Mouse (Mus musculus) embryonic stem cell, embryonic (primary cell): ENCODE measurements around the gene Mrps23.

Experiments used
- CTCF ChIA-PET, 4 experiments: fragments of 300-600 bp in 2 of 4; fragments of 350-600 bp in 2 of 4; sonication (Branson Sonifier 250); formaldehyde crosslinking; loops; one replicate each; lab custom pipeline; 2022; ENCODE audit warnings: inconsistent platforms in 2 of 4; lab: Charles Lee
- POLR2A ChIA-PET, 4 experiments: fragments of 300-600 bp in 2 of 4; fragments of 350-600 bp in 2 of 4; sonication (Branson Sonifier 250); formaldehyde crosslinking; loops; one replicate each; lab custom pipeline; 2022; ENCODE audit warnings: antibody characterized with exemption in 4 of 4, inconsistent platforms in 1 of 4; lab: Charles Lee

The Mrps23 gene

DNA sequence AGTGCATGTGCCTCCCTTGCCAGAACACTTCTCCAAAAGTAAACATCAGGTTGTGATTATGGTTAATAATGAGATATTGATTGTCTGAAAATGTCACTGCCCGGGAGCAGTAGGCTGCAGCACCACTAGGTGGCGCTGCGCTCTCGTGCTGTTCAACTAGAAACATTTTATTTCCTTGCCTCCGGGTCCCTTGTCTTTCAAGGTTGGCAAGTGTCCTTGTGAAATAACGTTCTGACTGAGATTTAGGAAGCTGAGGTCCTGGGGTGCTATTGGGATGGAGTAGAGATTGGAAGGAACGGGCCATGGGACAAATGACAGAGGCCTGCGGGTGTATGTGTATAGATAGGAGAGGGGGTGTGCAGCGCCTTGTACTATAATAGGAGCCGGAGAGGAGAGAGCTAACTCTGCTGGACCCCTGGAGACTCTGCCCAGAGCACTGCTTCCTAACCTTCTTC lies 12.1 kb downstream of the Mrps23 start:
- ChIA-PET CTCF (interaction anchor here (0.6 to 4.5 kb wide), 29 partner anchors 10 to 606 kb away, joined by 3 to 21 read pairs (median 3); partner anchors contain the start of gene Mrps23 (in 1 of the 4)), POLR2A (interaction anchor here in 3 of 4 experiments (1.4 to 2.5 kb wide), 5 partner anchors 19 to 614 kb away, joined by 4 to 8 read pairs (median 6); no protein-coding TSS in a partner anchor)

DNA sequence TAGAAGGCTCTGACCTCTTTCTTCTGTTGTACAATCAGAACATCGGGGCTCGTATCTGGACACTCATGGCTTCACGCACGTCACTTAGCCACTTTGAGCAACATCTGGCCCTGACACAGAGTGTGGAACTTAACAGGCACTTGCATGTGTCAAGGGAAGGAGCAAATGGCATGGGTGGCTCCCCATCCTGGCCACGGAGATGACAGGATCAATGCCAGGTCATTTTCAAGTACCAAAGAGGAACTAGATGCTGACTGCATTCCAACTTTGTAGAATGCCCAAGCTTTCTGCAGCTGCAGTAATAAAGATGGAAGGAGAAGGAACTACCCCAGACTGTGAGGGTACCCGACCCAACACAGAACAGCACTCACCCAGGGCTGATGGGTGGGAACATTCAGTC lies 14.0 kb downstream of the Mrps23 start:
- CTCF ChIA-PET: interaction anchor here in 2 of 4 experiments (0.6 to 1.3 kb wide), 3 partner anchors 23 to 40 kb away, joined by 3 to 4 read pairs (median 4); no protein-coding TSS in a partner anchor
- POLR2A ChIA-PET: interaction anchor here in 1 of 4 experiments (1.0 kb wide), 1 partner anchor 158 kb away, joined by 3 read pairs; no protein-coding TSS in a partner anchor

DNA sequence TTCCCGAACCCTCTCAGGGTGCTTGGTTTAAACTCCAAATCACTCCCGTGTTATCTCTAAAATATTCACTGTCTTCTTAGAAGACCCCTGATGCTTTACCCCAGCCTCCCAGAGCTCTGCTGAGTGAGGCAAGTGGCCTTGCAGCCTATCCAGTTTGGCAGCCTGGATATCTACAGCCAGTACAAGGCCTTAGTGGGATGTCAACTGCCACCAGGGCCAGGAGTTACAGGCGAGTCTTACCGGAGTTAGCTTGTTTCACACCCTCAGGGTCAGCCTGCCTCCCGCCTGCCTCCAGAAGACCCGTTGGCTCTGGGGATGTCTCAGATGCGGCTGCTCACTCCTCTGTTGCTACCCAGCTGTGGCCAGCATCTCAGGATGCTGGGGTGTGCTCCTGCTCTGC lies 14.4 kb downstream of the Mrps23 start:
- ChIA-PET POLR2A (interaction anchor here in 1 of 4 experiments (1.0 to 1.2 kb wide), 2 partner anchors 9 to 159 kb away, joined by 3 to 4 read pairs; no protein-coding TSS in a partner anchor), CTCF (interaction anchor here in 2 of 4 experiments (0.6 to 1.3 kb wide), 3 partner anchors 24 to 40 kb away, joined by 3 to 4 read pairs (median 4); no protein-coding TSS in a partner anchor)

DNA sequence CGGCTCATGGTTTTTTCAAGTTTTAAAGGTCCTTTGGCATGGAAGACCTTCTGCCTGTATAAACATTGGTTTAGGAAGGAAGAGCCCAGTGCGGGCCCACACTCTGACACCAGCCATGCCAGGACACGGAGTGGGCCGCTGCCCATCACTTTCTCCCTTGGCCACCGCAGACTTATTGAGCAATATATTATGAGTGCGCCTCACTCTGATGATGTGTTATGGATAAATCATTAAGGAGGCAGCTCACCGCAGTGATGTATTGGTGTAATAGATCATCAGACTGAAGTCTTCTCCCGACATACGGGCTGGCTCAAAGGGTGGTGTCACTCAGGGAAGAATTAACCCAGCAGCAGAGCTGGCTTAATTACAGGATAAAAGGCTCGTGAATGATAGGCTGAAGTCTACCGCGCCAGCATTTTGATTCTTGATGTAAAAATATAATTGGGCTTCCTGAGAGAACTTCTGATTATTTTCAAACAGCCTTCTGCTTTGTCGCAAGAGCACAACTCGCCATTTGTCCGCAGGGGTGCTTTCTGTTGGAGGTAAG lies 17.8 kb downstream of the Mrps23 start:
- ChIA-PET CTCF (interaction anchor here in 2 of 4 experiments (0.6 to 1.0 kb wide), 3 partner anchors 60 to 592 kb away, joined by 3 to 5 read pairs (median 5); no protein-coding TSS in a partner anchor), POLR2A (interaction anchor here in 2 of 4 experiments (0.7 to 1.4 kb wide), 2 partner anchors 17 to 236 kb away, joined by 3 read pairs; no protein-coding TSS in a partner anchor)

DNA sequence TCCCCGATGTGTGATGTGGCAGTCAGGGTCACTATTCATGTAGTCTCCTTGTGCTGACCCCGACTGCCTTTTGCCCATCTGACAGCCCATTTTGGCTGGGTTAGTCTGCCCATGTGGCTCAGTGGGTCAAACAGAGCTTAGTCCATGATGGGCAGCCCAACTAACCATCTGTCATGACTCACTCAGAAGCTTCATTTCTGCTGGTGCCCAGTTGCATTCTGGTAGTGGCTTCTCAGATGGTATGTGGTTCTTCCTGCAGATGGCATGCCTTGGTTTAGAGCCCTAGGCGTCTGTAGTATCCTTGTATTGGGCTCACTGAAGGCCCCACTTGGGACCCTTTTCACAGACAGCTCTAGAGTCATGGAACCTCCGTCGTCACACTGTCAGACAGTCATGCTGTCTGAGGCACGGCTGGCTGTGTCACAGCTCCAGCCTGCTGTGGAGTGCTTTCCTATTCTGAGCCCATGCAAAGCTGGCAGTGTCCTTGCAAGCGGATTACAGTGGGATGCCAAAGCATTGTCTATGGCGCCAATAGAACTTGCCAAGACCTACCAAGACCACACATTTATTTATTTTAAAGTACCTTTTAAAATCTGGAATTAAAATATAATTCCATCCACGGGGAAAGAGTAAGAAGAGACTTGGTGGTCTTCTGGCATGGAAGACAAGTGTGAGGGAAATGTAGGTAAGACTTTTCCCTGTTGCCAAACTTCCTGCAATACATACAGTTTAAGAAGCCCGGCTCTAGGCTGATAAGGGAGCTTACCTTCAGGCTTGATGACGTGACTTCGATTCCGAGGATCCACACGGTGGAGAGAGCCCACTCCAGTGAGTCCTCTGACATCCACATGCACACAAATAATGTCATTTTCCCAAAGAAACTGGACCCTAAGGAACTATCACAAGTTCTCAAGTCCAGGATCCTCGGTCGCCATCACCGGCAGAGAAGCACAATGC lies 23.1 kb downstream of the Mrps23 start:
- ChIA-PET POLR2A (interaction anchor here in 3 of 4 experiments (0.6 to 1.2 kb wide), 7 partner anchors 8 to 1487 kb away, joined by 3 to 8 read pairs (median 3); no protein-coding TSS in a partner anchor), CTCF (interaction anchor here (0.5 to 2.1 kb wide), 8 partner anchors 11 to 1251 kb away, joined by 3 to 6 read pairs (median 3); no protein-coding TSS in a partner anchor)

DNA sequence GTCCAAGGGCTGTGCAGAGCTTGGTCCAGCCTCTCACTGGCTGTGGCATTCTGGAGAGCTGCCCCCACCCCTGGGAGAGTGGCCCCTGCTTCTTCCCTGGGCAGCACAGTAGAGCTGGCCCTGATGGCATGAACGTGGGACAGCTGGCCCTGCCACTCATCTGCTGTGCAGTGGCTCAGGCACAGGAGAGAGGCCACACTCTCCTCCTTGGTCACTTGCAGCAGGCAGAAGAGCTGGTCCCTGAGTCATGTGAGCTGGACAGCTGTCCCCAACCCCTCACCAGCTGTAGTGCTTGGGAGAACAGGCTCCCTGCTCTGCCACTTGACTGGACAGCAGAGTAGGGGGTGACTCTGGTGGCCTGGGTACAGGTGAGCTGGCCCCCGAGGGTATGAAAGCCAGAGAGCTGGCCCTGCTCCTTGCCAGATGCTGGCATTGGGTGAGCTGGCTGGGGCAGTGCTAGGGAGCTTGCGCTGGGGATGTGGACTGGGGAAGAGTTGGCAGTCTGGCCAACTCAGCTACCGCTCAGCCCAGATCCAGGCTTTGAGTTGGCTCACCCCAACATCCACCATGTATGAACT lies 27.1 kb downstream of the Mrps23 start:
- CTCF ChIA-PET: interaction anchor here in 3 of 4 experiments (0.6 to 2.3 kb wide), 8 partner anchors 12 to 172 kb away, joined by 3 to 9 read pairs (median 3); no protein-coding TSS in a partner anchor
- POLR2A ChIA-PET: interaction anchor here in 3 of 4 experiments (0.6 to 2.5 kb wide), 7 partner anchors 10 to 263 kb away, joined by 3 to 7 read pairs (median 3); no protein-coding TSS in a partner anchor

DNA sequence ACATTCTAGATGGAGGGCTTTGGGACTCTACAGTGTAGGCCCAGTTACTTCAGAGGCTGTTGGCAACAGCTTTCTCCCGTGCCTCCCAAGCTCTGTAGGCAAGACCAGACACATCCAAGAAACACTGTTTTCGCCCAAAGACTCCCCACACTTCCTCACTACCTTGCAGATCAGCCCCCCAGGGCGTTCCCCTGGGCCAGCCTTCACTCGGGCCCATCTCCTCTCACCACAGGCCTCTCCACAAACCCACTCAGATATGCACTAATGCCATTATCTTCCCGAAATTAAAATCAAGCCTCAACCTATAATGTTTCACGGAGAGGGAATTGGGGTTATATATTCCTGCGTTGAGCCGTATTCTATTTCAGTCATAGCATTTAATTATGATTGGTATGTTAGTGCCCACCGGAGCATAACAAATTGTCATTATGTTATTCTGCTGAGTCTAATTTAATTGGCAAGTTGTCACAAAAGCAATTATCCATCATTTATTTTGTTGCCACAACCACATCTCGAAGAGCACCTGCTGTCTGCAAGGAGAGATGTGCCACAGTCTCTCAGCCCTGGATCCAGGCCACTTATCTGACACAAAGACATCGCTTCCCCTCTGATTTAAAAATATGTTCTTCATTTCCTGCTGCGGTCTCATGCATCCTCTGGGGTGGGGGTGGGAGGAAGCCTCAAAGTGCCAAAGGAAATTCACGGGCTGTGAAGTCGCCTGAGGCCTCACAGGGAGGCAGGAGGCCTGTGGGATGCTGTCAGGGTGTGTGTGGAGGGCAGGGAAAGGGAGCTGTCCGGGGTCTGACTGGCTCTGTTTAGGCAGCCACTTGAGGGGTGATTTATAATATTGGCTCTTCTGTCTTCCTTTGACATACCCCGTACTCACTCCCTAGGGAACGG lies 29.6 kb downstream of the Mrps23 start:
- ChIA-PET CTCF (interaction anchor here in 3 of 4 experiments (0.6 kb wide), 4 partner anchors 11 to 717 kb away, joined by 3 to 5 read pairs (median 4); partner anchors contain the start of gene Msi2 (in 1 of the 3)), POLR2A (interaction anchor here in 1 of 4 experiments (0.6 kb wide), 1 partner anchor 538 kb away, joined by 3 read pairs; no protein-coding TSS in a partner anchor)

DNA sequence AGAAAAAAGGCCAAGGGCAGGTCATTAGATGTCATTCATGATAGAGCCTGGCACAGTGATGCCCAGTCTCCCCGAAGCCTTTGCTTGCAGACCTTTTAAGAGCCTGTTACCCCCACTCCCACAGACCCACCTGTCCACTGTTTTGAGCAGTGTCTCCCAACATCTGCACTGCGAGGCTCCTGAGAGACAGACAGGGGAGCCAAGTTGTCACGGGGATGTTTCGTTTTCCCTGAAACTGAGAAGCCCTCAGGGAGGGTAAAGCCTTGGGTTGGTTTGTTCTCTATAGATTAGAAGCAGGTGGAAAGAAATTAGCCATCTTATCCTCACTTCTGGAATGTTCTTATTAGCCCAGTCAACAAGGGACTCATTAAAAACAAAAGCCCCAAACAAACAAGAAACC lies 30.6 kb downstream of the Mrps23 start:
- ChIA-PET POLR2A (interaction anchor here (0.6 to 1.9 kb wide), 75 partner anchors 8 to 913 kb away, joined by 3 to 13 read pairs (median 4); partner anchors contain the start of genes Srsf1 (in 3 of the 4) and Ccdc182 (in 1 of the 4)), CTCF (interaction anchor here (0.6 to 1.9 kb wide), 34 partner anchors 15 to 1198 kb away, joined by 3 to 21 read pairs (median 4); partner anchors contain the start of gene Msi2 (in 1 of the 4))

DNA sequence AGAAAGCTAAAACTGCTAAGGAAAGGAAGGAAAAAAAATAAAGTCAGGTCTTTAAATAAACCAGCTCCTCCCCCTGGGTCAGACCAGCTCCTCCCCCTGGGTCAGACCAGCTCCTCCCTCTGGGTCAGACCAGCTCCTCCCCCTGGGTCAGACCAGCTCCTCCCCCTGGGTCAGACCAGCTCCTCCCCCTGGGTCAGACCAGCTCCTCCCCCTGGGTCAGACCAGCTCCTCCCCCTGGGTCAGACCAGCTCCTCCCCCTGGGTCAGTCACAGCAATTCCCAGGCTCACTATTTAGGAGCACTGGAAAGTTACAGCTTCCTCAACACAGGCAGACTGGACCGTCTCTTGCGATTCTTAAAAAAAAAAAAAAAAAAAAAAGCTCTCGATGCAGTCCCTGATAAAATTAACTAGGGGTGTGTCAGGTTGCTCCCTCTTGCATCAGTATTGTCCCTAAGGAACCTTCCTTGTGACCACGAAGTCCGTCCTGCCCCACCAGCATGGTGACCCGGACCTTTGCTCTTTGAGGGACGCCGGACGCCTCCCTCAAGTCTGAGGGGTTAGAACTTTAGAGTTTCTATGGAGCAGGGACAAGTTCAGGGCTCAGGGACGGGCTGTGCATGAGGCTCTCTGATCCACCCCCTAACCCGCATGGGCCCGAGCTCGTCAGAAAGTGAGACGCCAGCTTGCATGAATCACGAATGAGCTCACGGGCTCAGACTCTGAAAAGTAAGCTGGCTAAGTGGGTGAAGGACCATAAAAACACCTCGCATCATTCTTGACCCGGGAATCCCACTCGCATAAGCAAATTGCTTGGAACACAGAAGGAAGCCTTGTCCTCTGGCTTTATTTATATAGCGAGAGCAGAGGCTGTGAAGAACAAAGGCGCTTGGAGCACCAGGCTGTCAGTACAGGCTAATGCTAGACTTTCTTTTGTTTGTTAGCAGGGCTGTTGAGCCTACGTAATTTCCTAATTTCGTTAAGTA lies 31.3 kb downstream of the Mrps23 start:
- ChIA-PET CTCF (interaction anchor here (0.6 to 1.9 kb wide), 35 partner anchors 15 to 1199 kb away, joined by 3 to 21 read pairs (median 4); no protein-coding TSS in a partner anchor), POLR2A (interaction anchor here (0.6 to 1.9 kb wide), 84 partner anchors 8 to 912 kb away, joined by 3 to 13 read pairs (median 4); partner anchors contain the start of genes Srsf1 (in 3 of the 4) and Ccdc182 (in 1 of the 4))

DNA sequence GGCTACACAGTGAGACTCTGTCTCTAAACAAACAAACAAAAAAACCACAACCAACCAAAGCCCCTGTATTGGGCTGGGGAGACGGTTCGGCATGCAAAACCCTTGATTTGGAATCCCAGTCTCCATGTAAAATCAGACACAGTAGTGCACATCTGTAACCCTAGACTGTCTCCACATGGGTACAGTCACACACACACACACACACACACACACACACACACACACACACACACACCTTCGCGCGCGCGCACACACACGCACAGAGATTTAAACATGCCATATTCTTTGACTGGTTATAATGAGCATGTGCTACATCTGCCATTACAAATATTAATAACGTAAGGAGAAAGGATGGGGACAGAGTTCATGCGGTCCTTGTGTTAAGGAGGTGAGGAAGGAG lies 36.1 kb downstream of the Mrps23 start:
- POLR2A ChIA-PET: interaction anchor here in 1 of 4 experiments (0.5 to 2.3 kb wide), 4 partner anchors 12 to 438 kb away, joined by 3 to 8 read pairs (median 4); partner anchors contain the start of gene Dynll2
- CTCF ChIA-PET: interaction anchor here in 3 of 4 experiments (0.7 to 1.9 kb wide), 4 partner anchors 12 to 591 kb away, joined by 3 to 12 read pairs (median 4); no protein-coding TSS in a partner anchor

DNA sequence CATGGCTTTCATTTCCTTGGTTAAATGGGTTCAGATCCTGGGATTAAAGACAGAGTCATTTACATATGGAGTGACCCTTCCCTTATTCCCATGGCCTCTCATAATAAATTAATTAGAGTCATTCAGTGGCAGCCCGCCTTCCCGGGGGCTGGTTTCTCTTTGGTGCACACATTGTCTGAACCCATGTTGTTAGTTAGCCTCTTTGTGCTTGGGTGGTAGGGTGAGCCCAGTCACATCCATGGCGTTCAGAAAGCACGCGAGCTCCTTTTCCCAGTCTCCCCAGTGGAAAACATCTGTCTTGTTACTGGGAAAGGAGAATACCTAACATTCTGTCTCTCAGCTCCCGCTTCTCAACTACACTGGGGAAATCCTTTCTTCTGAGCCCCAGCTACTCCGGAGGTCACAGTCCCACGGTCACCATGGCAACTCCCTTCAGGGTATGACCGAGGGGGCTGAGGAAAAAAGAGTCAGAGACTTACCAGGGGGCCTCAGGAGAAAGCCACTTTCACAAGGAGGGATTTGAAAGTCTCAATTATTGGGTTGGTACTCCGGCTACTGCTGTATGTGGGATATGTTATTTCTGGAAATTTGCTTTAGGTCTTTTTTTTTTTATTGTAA lies 36.7 kb downstream of the Mrps23 start:
- ChIA-PET POLR2A (interaction anchor here (0.5 to 2.3 kb wide), 10 partner anchors 9 to 1696 kb away, joined by 3 to 8 read pairs (median 3); partner anchors contain the start of genes Dynll2 (in 1 of the 4), Rps6kb1 (in 1 of the 4) and Tubd1 (in 1 of the 4)), CTCF (interaction anchor here (0.6 to 1.9 kb wide), 7 partner anchors 11 to 590 kb away, joined by 3 to 12 read pairs (median 3); no protein-coding TSS in a partner anchor)

DNA sequence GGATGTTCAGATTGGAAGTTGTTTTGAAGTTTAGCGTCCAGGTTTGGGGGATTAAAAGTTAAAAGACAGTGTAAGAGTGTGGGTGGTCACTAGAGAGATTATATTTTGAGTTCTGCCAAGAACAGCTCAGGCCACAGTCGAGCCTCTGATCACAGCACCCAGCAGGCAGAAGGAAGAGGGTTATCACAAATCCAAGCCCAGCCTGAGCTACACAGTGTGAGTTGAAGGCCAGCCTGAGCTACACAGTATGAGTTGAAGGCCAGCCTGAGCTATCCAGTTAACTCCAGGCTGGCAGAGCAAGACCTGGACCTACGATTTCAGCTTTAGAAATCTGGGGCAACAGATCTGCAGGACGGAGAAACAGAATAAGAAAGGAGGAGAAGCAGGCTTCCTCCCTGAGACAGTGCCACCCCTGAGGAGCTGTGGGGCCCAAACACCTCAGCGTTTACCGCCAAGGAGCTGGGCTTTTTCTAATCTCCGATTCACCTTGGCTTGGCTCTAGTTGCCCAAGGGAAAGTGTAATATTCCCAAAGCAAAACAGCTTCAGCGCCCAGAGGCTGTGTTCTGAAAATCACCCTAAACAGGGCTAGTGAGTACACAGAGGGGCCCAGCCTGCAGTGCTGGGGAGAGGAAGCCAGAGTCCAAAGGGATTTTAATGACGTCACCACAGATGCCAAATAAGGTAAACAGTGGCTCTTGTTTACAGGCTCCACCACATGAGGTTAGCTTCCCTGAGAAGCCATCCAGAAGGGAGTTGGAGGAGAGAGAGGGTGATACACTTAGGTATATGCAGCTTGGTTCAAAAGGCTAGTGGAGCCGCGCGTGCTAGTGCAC lies 37.5 kb downstream of the Mrps23 start:
- POLR2A ChIA-PET: interaction anchor here (0.5 to 2.3 kb wide), 12 partner anchors 10 to 1697 kb away, joined by 3 to 13 read pairs (median 4); partner anchors contain the start of genes Rps6kb1 (in 1 of the 4) and Tubd1 (in 1 of the 4)

DNA sequence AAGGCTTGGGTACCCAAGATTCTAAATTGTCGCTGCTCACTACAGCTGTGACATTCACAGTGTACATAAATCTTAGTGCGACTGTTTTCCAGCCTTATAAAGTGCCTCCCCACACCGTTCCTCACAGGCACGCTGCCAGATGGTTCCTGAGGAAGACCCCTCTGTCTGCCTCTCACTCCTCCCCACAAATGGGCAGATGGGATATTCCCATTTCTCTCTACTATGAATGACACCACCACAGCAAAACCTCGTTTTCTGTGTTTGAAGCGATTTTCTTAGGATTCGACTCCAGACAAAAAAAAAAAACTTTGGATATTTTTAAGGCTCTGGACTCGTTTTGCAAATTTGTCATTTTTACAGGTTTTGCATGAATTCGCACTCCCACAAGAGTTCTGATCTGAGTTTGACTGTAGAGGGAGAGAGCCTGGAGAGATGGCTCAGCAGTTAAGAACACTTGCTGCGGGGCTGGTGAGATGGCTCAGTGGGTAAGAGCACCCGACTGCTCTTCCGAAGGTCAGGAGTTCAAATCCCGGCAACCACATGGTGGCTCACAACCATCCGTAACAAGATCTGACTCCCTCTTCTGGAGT lies 41.5 kb downstream of the Mrps23 start:
- POLR2A ChIA-PET: interaction anchor here in 1 of 4 experiments (0.6 to 1.6 kb wide), 2 partner anchors 10 to 879 kb away, joined by 3 to 5 read pairs; no protein-coding TSS in a partner anchor
- CTCF ChIA-PET: interaction anchor here in 1 of 4 experiments (0.7 kb wide), 1 partner anchor 36 kb away, joined by 6 read pairs; no protein-coding TSS in a partner anchor

More for the DNA sequence above, 37.5 kb downstream of the Mrps23 start:
- CTCF ChIA-PET: interaction anchor here (0.6 to 1.9 kb wide), 8 partner anchors 10 to 183 kb away, joined by 3 to 12 read pairs (median 3); no protein-coding TSS in a partner anchor
